Mouse (Mus musculus) midbrain, postnatal 0 days (tissue): ENCODE measurements around the gene Rbpjl. TPM values are rescaled to one million over a fixed set of nuclear protein-coding genes. Genes with fewer than 3 reads are reported as not detected.

Experiments used
- ATAC-seq: fragments of 200-750 bp; cut with Nextera tagmentation; 2 replicates; pipeline ENCODE4 v1.8.0; 2017; ENCODE audit warnings: moderate number of reproducible peaks, mild to moderate bottlenecking, moderate TSS enrichment, moderate library complexity; ENCODE audit not compliant: low FRiP score
- DNase-seq: peaks from one replicate; pipeline ENCODE4 v3.0.0-alpha.2; 2015; ENCODE audit warnings: low spot score
- H3K27ac ChIP-seq: fragments of 300-500 bp; sonication (generic); 2 replicates; pipeline ENCODE4 v1.5.1; 2014; ENCODE audit warnings: low read depth, mild to moderate bottlenecking, low read length, mixed read lengths
- H3K27me3 ChIP-seq: fragments of 300-500 bp; sonication (generic); 2 replicates; pipeline ENCODE4 v1.6.1; 2014; ENCODE audit warnings: low read length, control low read depth, mixed read lengths; ENCODE audit not compliant: insufficient read depth
- H3K36me3 ChIP-seq: fragments of 300-500 bp; sonication (generic); 2 replicates; pipeline ENCODE4 v1.6.1; 2014; ENCODE audit warnings: low read length, control low read depth, mixed read lengths; ENCODE audit not compliant: insufficient read depth
- H3K4me1 ChIP-seq: fragments of 300-500 bp; sonication (generic); 2 replicates; pipeline ENCODE4 v1.6.1; 2014; ENCODE audit warnings: mild to moderate bottlenecking, control low read depth, antibody characterized with exemption, low read length, mixed read lengths; ENCODE audit not compliant: insufficient read depth
- H3K4me2 ChIP-seq: fragments of 300-500 bp; sonication (generic); 2 replicates; pipeline ENCODE4 v1.6.1; 2014; ENCODE audit warnings: low read depth, mild to moderate bottlenecking, low read length, mixed read lengths; ENCODE audit not compliant: poor library complexity, severe bottlenecking
- H3K4me3 ChIP-seq: fragments of 300-500 bp; sonication (generic); 2 replicates; pipeline ENCODE4 v1.5.1; 2014; ENCODE audit warnings: low read depth, mild to moderate bottlenecking, low read length, moderate library complexity
- H3K9ac ChIP-seq: fragments of 300-500 bp; sonication (generic); replicated peaks from 2 replicates; pipeline ENCODE4 v1.6.1; 2014; ENCODE audit warnings: mild to moderate bottlenecking, low read length, moderate library complexity, mixed read lengths; ENCODE audit not compliant: poor library complexity, severe bottlenecking
- H3K9me3 ChIP-seq: fragments of 300-500 bp; sonication (generic); 2 replicates; pipeline ENCODE4 v1.6.1; 2016; ENCODE audit warnings: low read length, control low read depth
- CTCF ChIP-seq: IDR thresholded peaks from 2 replicates; pipeline ENCODE4 v1.5.1; 2016; ENCODE audit warnings: antibody characterized with exemption, mild to moderate bottlenecking
- WGBS: fragments of 180-500 bp; shearing (Covaris S2); extraction: QIAGEN DNeasy Blood & Tissue Kit; methylation state at CpG from one replicate; pipeline ENCODE4 v1.1.7; 2014; 5-methylcytosine and 5-hydroxymethylcytosine counted together
- polyA plus RNA-seq: library from polyadenylated mRNA; unstranded; fragments of >200 nt; fragmentation: Nextera tagmentation; extraction: Ambion mirVana; gene quantifications from 2 replicates; pipeline ENCODE4 v1.2.1, GENCODE M21; 2015
- total RNA-seq: library from RNA; depleted of rRNA; stranded (reverse); fragments of >200 nt; gene quantifications from 2 replicates; pipeline ENCODE4 v1.2.3, GENCODE M21; 2014

Gene Rbpjl
- total and polyA plus RNA-seq, 2 experiments from 2014 or later: 0.04 to 0.77 TPM

GRCm38 (mm10) chr2:164414167-164414566 lies 11.2 kb downstream of the Rbpjl start:
- DNase-seq (no peak), ATAC-seq (no peak)
- Histone ChIP-seq H3K4me1 (no peaks in the 10 kb centered on the region), H3K27me3 (peaks cover 16% of the 10 kb centered on the region), H3K4me3 (0 out of 2 replicates have a peak overlapping the region, but pooled peaks have one; percentile 9), H3K27ac (no peak overlapping the region), H3K4me2 (peak overlapping the region; percentile 37), H3K9ac (no peak overlapping the region), H3K36me3 (no peaks in the 10 kb centered on the region), H3K9me3 (no peaks in the 10 kb centered on the region)
- WGBS: 22% methylated on average over 28 of the region's 28 CpGs
- TF ChIP-seq CTCF: no peak

GRCm38 (mm10) chr2:164414581-164414980 lies 11.6 kb downstream of the Rbpjl start:
- no peaks in the 10 kb centered on the region for H3K9me3 ChIP-seq
- H3K4me1 ChIP-seq: no peaks in the 10 kb centered on the region
- H3K27ac ChIP-seq: no peak overlapping the region
- H3K9ac ChIP-seq: no peak overlapping the region
- no peak for ATAC-seq
- H3K36me3 ChIP-seq: no peaks in the 10 kb centered on the region
- 87% methylated on average over 10 of the region's 10 CpGs for WGBS
- H3K4me2 ChIP-seq: peak overlapping the region; percentile 37
- TF ChIP-seq CTCF: no peak
- H3K27me3 ChIP-seq: peaks cover 12% of the 10 kb centered on the region
- DNase-seq: no peak
- 0 out of 2 replicates have a peak overlapping the region, but pooled peaks have one; percentile 9 for H3K4me3 ChIP-seq

GRCm38 (mm10) chr2:164417198-164417597 lies 14.3 kb downstream of the Rbpjl start:
- H3K36me3 ChIP-seq: no peaks in the 10 kb centered on the region
- H3K4me3 ChIP-seq: no peak overlapping the region
- TF ChIP-seq CTCF: peak; percentile 87
- H3K27me3 ChIP-seq: peaks cover 6% of the 10 kb centered on the region; the same call in 1 of the 2 replicates
- no peak overlapping the region for H3K4me2 ChIP-seq
- DNase-seq: peak; percentile 60
- 0% methylated on average over 2 of the region's 2 CpGs for WGBS
- no peaks in the 10 kb centered on the region for H3K4me1 ChIP-seq
- H3K27ac ChIP-seq: no peak overlapping the region
- no peaks in the 10 kb centered on the region for H3K9me3 ChIP-seq
- no peak overlapping the region for H3K9ac ChIP-seq
- no peak for ATAC-seq

- H3K36me3 ChIP-seq: no peaks in the 10 kb centered on the region
- no peaks in the 10 kb centered on the region for H3K9me3 ChIP-seq
- no peak for DNase-seq
- no peak for ATAC-seq
- H3K9ac ChIP-seq: no peak overlapping the region
- no peak overlapping the region for H3K4me2 ChIP-seq
- no peak overlapping the region for H3K4me3 ChIP-seq
- TF ChIP-seq CTCF: no peak
- H3K4me1 ChIP-seq: no peaks in the 10 kb centered on the region
- H3K27ac ChIP-seq: no peak overlapping the region
- WGBS: 33% methylated on average over 3 of the region's 3 CpGs
- peaks cover 6% of the 10 kb centered on the region; the same call in 1 of the 2 replicates for H3K27me3 ChIP-seq
These were observed 15.5 kb downstream of the Rbpjl start for GRCm38 (mm10) chr2:164418308-164418875.

GRCm38 (mm10) chr2:164419489-164419888 lies 16.5 kb downstream of the Rbpjl start:
- no peak for ATAC-seq
- DNase-seq: no peak
- Histone ChIP-seq H3K9me3 (no peaks in the 10 kb centered on the region), H3K27ac (no peak overlapping the region), H3K4me2 (no peak overlapping the region), H3K4me1 (no peaks in the 10 kb centered on the region), H3K27me3 (peaks cover 6% of the 10 kb centered on the region; the same call in 1 of the 2 replicates), H3K9ac (no peak overlapping the region), H3K4me3 (no peak overlapping the region), H3K36me3 (no peaks in the 10 kb centered on the region)
- 15% methylated on average over 3 of the region's 3 CpGs for WGBS
- no peak for TF ChIP-seq CTCF

GRCm38 (mm10) chr2:164421306-164421705 lies 18.4 kb downstream of the Rbpjl start:
- Histone ChIP-seq H3K9ac (no peak overlapping the region), H3K4me1 (no peaks in the 10 kb centered on the region), H3K27me3 (no peaks in the 10 kb centered on the region), H3K9me3 (no peaks in the 10 kb centered on the region), H3K4me2 (no peak overlapping the region), H3K36me3 (no peaks in the 10 kb centered on the region), H3K4me3 (no peak overlapping the region), H3K27ac (no peak overlapping the region)
- DNase-seq: no peak
- TF ChIP-seq CTCF: no peak
- ATAC-seq: no peak
- WGBS: 92% methylated on average over 7 of the region's 7 CpGs
